Comparison of ENCODE assay signal across 25 mouse cellular contexts in the genomic region with DNA sequence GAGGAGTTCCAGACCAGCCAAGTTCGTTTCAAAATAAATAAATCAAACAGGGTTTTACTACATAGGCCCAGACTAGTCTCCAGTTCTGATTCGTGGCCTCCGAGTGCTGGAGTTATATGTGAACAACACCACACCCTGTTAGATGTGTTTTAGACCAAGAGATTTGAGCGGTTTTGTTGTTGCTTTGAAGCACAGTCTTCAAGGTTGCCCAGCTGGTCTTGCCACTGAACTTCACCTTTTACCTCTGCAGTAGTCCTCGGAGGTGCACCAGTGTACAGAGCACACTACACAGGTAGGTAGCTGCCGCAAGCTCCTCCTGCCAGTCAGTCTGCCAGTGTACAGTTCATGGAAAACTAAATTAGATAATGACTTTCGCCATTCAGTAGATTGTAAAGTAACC. TPM values are rescaled to one million over a fixed set of nuclear protein-coding genes. Genes with fewer than 3 reads are reported as not detected.
DNase-seq lines count a peak whose midpoint lies in the region; ATAC-seq and TF ChIP-seq lines count a peak whose summit lies in the region.
"Had no signal": no experiment of that assay in that cellular context is flagged by ENCODE, and none has a peak within 500 bp of the region (broad histone marks: within the 10 kb centered on the region; RNA-seq: fewer than 3 reads in every experiment).

No protein-coding gene starts in this region.

- no peak overlapping the region for H3K4me3 ChIP-seq in lung, postnatal 0 days (ENCODE audit: low read depth, low read length)
- no peak overlapping the region for H3K4me3 ChIP-seq in intestine, embryonic 15.5 days (replicated peaks)
- H3K4me3 ChIP-seq in intestine, embryonic 16.5 days (ENCODE audit: low read length), result no peak overlapping the region
- no peak overlapping the region for H3K4me3 ChIP-seq in stomach, embryonic 16.5 days (replicated peaks; ENCODE audit: low read length)
- H3K4me3 ChIP-seq in layer of hippocampus, adult 2 months, result no peak overlapping the region
- H3K4me3 ChIP-seq: embryonic facial prominence, embryonic 10.5 days; embryonic facial prominence, embryonic 13.5 days; forebrain, embryonic 10.5 days; forebrain, embryonic 13.5 days; gastrocnemius, adult 2 months; hindbrain, embryonic 10.5 days; hindbrain, embryonic 13.5 days had no signal

- no peak for ATAC-seq in lung, postnatal 0 days
- ATAC-seq in intestine, embryonic 15.5 days, result peak; percentile 55
- ATAC-seq in intestine, embryonic 16.5 days, result peak; percentile 54
- peak; percentile 80 for ATAC-seq in stomach, embryonic 16.5 days (ENCODE audit: insufficient read depth, low FRiP score)
- ATAC-seq: forebrain, embryonic 13.5 days; forebrain, embryonic 16.5 days; hindbrain, embryonic 16.5 days had no signal

- H3K27ac ChIP-seq in lung, postnatal 0 days (ENCODE audit: low read length), result peak overlapping the region; percentile 45; the same call in 1 of the 2 replicates
- no peak overlapping the region for H3K27ac ChIP-seq in intestine, embryonic 15.5 days
- H3K27ac ChIP-seq in intestine, embryonic 16.5 days (ENCODE audit: low read length), result no peak overlapping the region
- H3K27ac ChIP-seq in stomach, embryonic 16.5 days (ENCODE audit: low read length), result peak overlapping the region; percentile 55; the same call in 1 of the 2 replicates
- H3K27ac ChIP-seq in layer of hippocampus, adult 2 months, result no peak overlapping the region
- H3K27ac ChIP-seq: embryonic facial prominence, embryonic 10.5 days; embryonic facial prominence, embryonic 13.5 days; forebrain, embryonic 10.5 days; forebrain, embryonic 13.5 days; gastrocnemius, adult 2 months; hindbrain, embryonic 10.5 days; hindbrain, embryonic 13.5 days had no signal

- H3K36me3 ChIP-seq in lung, postnatal 0 days (ENCODE audit: insufficient read depth, low read length), result no peaks in the 10 kb centered on the region
- no peaks in the 10 kb centered on the region for H3K36me3 ChIP-seq in intestine, embryonic 15.5 days
- no peaks in the 10 kb centered on the region for H3K36me3 ChIP-seq in intestine, embryonic 16.5 days (ENCODE audit: control insufficient read depth, insufficient read depth, low read length)
- no peaks in the 10 kb centered on the region for H3K36me3 ChIP-seq in stomach, embryonic 16.5 days (ENCODE audit: control insufficient read depth, insufficient read depth, low read length)
- H3K36me3 ChIP-seq: embryonic facial prominence, embryonic 10.5 days; embryonic facial prominence, embryonic 13.5 days; hindbrain, embryonic 13.5 days had no signal

- WGBS in lung, postnatal 0 days, result 73% methylated on average over 7 of the region's 7 CpGs
- WGBS in intestine, embryonic 15.5 days, result 74% methylated on average over 7 of the region's 7 CpGs
- WGBS in intestine, embryonic 16.5 days, result 59% methylated on average over 7 of the region's 7 CpGs
- 58% methylated on average over 7 of the region's 7 CpGs for WGBS in stomach, embryonic 16.5 days

- no peak for DNase-seq in lung, postnatal 0 days (ENCODE audit: low spot score)
- no peak for DNase-seq in lung, postnatal 4 days
- no peak for DNase-seq in frontal cortex, postnatal 36 days (ENCODE audit: low spot score in 2 of 2)
- no peak for DNase-seq in layer of hippocampus, adult 2 months (ENCODE audit: low spot score in 2 of 2)
- DNase-seq: adrenal gland, adult 2 months; adrenal gland, postnatal 14 days; cerebellum, adult 11 months; cerebellum, adult 8-10 months; cerebellum, postnatal 10 days; cerebellum, postnatal 36 days; embryo, embryonic 11 days; gastrocnemius, adult 2 months; gastrocnemius, postnatal 14 days; heart, adult 18-20 months had no signal

- H3K4me2 ChIP-seq in lung, postnatal 0 days (replicated peaks; ENCODE audit: low read depth, low read length), result no peak overlapping the region
- no peak overlapping the region for H3K4me2 ChIP-seq in intestine, embryonic 15.5 days (replicated peaks)
- no peak overlapping the region for H3K4me2 ChIP-seq in intestine, embryonic 16.5 days (ENCODE audit: low read depth, low read length)
- no peak overlapping the region for H3K4me2 ChIP-seq in stomach, embryonic 16.5 days (ENCODE audit: low read depth, low read length)
- H3K4me2 ChIP-seq: embryonic facial prominence, embryonic 13.5 days; forebrain, embryonic 13.5 days; hindbrain, embryonic 13.5 days had no signal

- H3K9me3 ChIP-seq in lung, postnatal 0 days (ENCODE audit: low read length), result no peaks in the 10 kb centered on the region
- no peaks in the 10 kb centered on the region for H3K9me3 ChIP-seq in intestine, embryonic 15.5 days
- no peaks in the 10 kb centered on the region for H3K9me3 ChIP-seq in intestine, embryonic 16.5 days (ENCODE audit: control insufficient read depth, low read length)
- no peaks in the 10 kb centered on the region for H3K9me3 ChIP-seq in stomach, embryonic 16.5 days (replicated peaks; ENCODE audit: control insufficient read depth, low read length)
- H3K9me3 ChIP-seq: embryonic facial prominence, embryonic 10.5 days; embryonic facial prominence, embryonic 13.5 days; forebrain, embryonic 10.5 days; forebrain, embryonic 13.5 days; hindbrain, embryonic 10.5 days; hindbrain, embryonic 13.5 days had no signal

- no peaks in the 10 kb centered on the region for H3K27me3 ChIP-seq in lung, postnatal 0 days (replicated peaks; ENCODE audit: insufficient read depth, low read length)
- H3K27me3 ChIP-seq in intestine, embryonic 15.5 days (replicated peaks), result no peaks in the 10 kb centered on the region
- H3K27me3 ChIP-seq in intestine, embryonic 16.5 days (replicated peaks; ENCODE audit: control insufficient read depth, insufficient read depth, low read length), result no peaks in the 10 kb centered on the region
- H3K27me3 ChIP-seq in stomach, embryonic 16.5 days (ENCODE audit: control insufficient read depth, insufficient read depth, low read length), result no peaks in the 10 kb centered on the region
- H3K27me3 ChIP-seq: embryonic facial prominence, embryonic 13.5 days; forebrain, embryonic 13.5 days; hindbrain, embryonic 13.5 days had no signal

- TF ChIP-seq EP300 in lung, postnatal 0 days (IDR thresholded peaks at IDR 0.05), result no peak

- H3K4me1 ChIP-seq in lung, postnatal 0 days (ENCODE audit: insufficient read depth, low read depth, low read length), result peaks cover 15% of the 10 kb centered on the region; the same call in 1 of the 2 replicates
- peaks cover 10% of the 10 kb centered on the region for H3K4me1 ChIP-seq in intestine, embryonic 15.5 days (replicated peaks)
- peaks cover 17% of the 10 kb centered on the region for H3K4me1 ChIP-seq in intestine, embryonic 16.5 days (ENCODE audit: control insufficient read depth, insufficient read depth, low read length)
- H3K4me1 ChIP-seq in stomach, embryonic 16.5 days (ENCODE audit: control insufficient read depth, insufficient read depth, low read length), result peaks cover 11% of the 10 kb centered on the region
- H3K4me1 ChIP-seq: embryonic facial prominence, embryonic 10.5 days; forebrain, embryonic 10.5 days; forebrain, embryonic 13.5 days; hindbrain, embryonic 10.5 days; hindbrain, embryonic 13.5 days had no signal

- no peak overlapping the region for H3K9ac ChIP-seq in lung, postnatal 0 days (replicated peaks; ENCODE audit: low read depth)
- no peak overlapping the region for H3K9ac ChIP-seq in intestine, embryonic 15.5 days
- no peak overlapping the region for H3K9ac ChIP-seq in intestine, embryonic 16.5 days (ENCODE audit: low read depth, low read length)
- H3K9ac ChIP-seq in stomach, embryonic 16.5 days (ENCODE audit: low read length), result no peak overlapping the region
- H3K9ac ChIP-seq: embryonic facial prominence, embryonic 13.5 days; forebrain, embryonic 13.5 days; hindbrain, embryonic 13.5 days had no signal

- no peak for TF ChIP-seq CTCF in lung, postnatal 0 days (IDR thresholded peaks at IDR 0.05)
- no peak for TF ChIP-seq CTCF in layer of hippocampus, adult 2 months (conservative IDR thresholded peaks at IDR 0.05)

RNA-seq across cellular contexts. Expression of a gene that starts 36.7 kb away (rescaled TPM):
- polyA plus RNA-seq in lung, postnatal 0 days (2015; fragmentation: Nextera tagmentation; extraction: Ambion mirVana), result 314 and 322 TPM in 2 replicates
- polyA plus RNA-seq in intestine, embryonic 15.5 days (2015; fragmentation: Nextera tagmentation; extraction: Ambion mirVana), result 131 and 143 TPM in 2 replicates
- 120 and 124 TPM in 2 replicates for polyA plus RNA-seq in intestine, embryonic 16.5 days (2015; fragmentation: Nextera tagmentation; extraction: Ambion mirVana)
- polyA plus RNA-seq in stomach, embryonic 16.5 days (2015; fragmentation: Nextera tagmentation; extraction: Ambion mirVana), result 136 and 161 TPM in 2 replicates
- 10 to 100 TPM; 20.7 to 22.6 TPM for total RNA-seq in layer of hippocampus, adult 2 months (2021)

Comparison
In these comparisons a context has a peak if more than half of its experiments do, and no peak if none do; other contexts are left out.
1. H3K27ac ChIP-seq: peak in lung, postnatal 0 days (single experiment) and stomach, embryonic 16.5 days (single experiment); none in intestine, embryonic 15.5 days (single experiment), intestine, embryonic 16.5 days (single experiment) and layer of hippocampus, adult 2 months (single experiment).